Mouse (Mus musculus) Patski (cell line): ENCODE data around the gene Slc17a9. TPM values are rescaled to one million over a fixed set of nuclear protein-coding genes. Genes with fewer than 3 reads are reported as not detected.

Experiments
- ATAC-seq: fragments of 100-300 bp; one replicate; pipeline ENCODE4 v1.8.0; 2021
- CTCF ChIA-PET: fragments of 350-600 bp; sonication (Branson Sonifier 250); formaldehyde crosslinking; loops from one replicate; lab custom pipeline; 2022; ENCODE audit warnings: inconsistent platforms; lab: Charles Lee
- POLR2A ChIA-PET: fragments of 350-600 bp; sonication (Branson Sonifier 250); formaldehyde crosslinking; loops from one replicate; lab custom pipeline; 2022; ENCODE audit warnings: antibody characterized with exemption, inconsistent platforms; lab: Charles Lee
- DNase-seq: peaks from one replicate; pipeline ENCODE4 v3.0.0-alpha.2; 2011; ENCODE audit warnings: low read depth, low spot score
- H3K27me3 ChIP-seq: fragments of 371-371 bp; one replicate; pipeline ENCODE4 v1.5.1; 2021
- CTCF ChIP-seq: fragments of 100-300 bp; IDR thresholded peaks from one replicate; pipeline ENCODE4 v1.5.1; 2021
- in situ Hi-C: fragments of 300-500 bp; cut with MboI; formaldehyde crosslinking; loops from 3 replicates; pipeline ENCODE4 v1.11.1; 2018; ENCODE audit warnings: low pct_unique_long_range_greater_than_20kb, mixed read lengths
- polyA plus RNA-seq: library from polyadenylated mRNA; unstranded; gene quantifications from one replicate; pipeline ENCODE4 v1.2.3, GENCODE M21; 2021

The Slc17a9 gene
- polyA plus RNA-seq, 1 experiment from 2014 or later: 0.12 TPM

DNA sequence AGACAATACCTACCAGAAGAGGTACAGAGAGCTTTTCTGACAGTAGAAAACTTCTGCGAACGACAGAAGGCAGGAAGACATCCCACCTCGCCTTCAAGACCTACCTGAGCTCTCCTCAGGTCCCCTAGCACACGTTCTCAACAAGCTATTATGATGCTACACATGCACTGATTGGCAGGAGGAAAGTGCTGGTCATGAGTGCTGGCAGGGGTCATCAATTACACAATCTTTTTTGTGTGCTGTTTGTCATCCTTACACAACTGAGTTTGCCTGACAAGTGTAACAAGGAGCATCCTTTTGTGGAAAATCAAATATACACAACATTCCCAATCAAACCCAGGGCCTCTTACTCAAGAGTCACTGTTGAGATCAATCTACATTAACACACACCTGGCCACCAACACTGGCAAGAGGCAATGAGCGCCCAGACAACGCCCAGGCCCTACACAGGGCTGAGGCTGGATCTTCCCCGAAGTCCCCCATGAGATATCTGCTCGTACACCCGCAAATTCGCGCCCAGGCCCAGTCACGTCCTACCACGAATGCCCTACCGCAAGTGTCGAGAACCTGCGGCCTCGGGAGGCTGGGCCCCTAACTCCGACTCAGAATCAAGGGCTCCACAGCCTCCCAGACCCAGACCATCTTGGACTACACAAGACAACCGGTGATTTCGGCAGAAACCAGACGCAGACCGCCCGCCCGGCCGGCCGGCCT, 23.9 kb upstream of the Slc17a9 start:
- no peak for DNase-seq
- H3K27me3 ChIP-seq: no peaks in the 10 kb centered on the region
- CTCF ChIA-PET: interaction anchor here (1.1 to 2.7 kb wide), 4 partner anchors 11 to 113 kb away, joined by 3 to 23 read pairs (median 8); partner anchors contain the start of gene Ogfr
- POLR2A ChIA-PET: interaction anchor here (0.9 kb wide), 1 partner anchor 10 kb away, joined by 3 read pairs; no protein-coding TSS in a partner anchor
- peak; percentile 4 for ATAC-seq
- in situ Hi-C loops: no loop called here
- no peak for TF ChIP-seq CTCF

DNA sequence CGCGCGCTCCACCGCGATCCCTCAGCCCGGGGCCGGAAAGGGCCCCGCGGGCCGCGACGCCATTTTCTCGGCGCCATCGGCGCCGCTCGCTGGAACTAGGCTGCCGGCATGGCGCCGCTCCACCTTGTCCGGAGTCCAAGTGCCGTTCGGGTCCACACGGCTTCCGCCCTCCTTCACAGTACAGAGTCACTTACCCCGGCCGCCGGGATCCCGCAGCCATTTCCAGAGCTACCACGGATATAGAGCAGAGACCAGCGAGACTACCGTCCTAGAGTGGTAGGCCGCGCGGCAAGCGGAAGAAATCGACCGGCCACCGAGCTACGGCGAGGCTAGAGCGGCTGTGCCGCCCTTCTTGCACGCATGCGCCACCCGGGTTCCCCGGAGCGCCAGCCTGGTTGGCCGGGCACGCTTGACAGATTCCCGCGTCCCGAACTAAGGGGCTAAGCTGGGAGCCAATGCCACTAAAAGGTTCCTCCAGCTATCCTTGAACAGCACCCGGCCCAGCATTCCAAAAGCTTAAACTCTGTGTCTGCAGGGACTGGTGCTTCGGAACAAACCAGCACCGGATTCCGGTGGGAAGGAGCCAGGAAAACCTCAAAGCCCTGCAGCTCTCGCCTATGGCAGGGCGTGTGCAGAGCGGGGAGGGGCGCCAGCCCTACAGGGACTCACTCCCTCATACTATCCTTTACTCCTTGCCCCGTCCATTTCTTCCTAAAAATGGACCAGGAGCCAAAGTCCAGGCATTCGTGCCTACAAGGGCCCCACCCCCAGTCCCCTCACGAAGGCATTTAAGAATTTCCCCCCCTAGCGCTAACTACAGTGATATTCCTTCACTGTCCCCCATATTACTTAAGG, 23.1 kb upstream of the Slc17a9 start:
- in situ Hi-C loops: no loop called here
- ChIA-PET CTCF (interaction anchor here (0.8 to 2.7 kb wide), 5 partner anchors 12 to 118 kb away, joined by 3 to 23 read pairs (median 3); no protein-coding TSS in a partner anchor), POLR2A (interaction anchor here (0.9 kb wide), 1 partner anchor 10 kb away, joined by 3 read pairs; no protein-coding TSS in a partner anchor)
- H3K27me3 ChIP-seq: no peaks in the 10 kb centered on the region
- ATAC-seq (peak; percentile 79), DNase-seq (peak; percentile 56)
- no peak for TF ChIP-seq CTCF

- no peak for TF ChIP-seq CTCF
- no peaks in the 10 kb centered on the region for H3K27me3 ChIP-seq
- in situ Hi-C loops: no loop called here
- ChIA-PET POLR2A (no interaction called here), CTCF (interaction anchor here (0.8 to 2.7 kb wide), 5 partner anchors 13 to 119 kb away, joined by 3 to 23 read pairs (median 3); no protein-coding TSS in a partner anchor)
- DNase-seq: no peak
- no peak for ATAC-seq
Measured at GRCm38 (mm10) chr2:180702701-180703149, 22.3 kb upstream of the Slc17a9 start.

- no peak for ATAC-seq
Measured at GRCm38 (mm10) chr2:180703175-180703574, 21.9 kb upstream of the Slc17a9 start.

DNA sequence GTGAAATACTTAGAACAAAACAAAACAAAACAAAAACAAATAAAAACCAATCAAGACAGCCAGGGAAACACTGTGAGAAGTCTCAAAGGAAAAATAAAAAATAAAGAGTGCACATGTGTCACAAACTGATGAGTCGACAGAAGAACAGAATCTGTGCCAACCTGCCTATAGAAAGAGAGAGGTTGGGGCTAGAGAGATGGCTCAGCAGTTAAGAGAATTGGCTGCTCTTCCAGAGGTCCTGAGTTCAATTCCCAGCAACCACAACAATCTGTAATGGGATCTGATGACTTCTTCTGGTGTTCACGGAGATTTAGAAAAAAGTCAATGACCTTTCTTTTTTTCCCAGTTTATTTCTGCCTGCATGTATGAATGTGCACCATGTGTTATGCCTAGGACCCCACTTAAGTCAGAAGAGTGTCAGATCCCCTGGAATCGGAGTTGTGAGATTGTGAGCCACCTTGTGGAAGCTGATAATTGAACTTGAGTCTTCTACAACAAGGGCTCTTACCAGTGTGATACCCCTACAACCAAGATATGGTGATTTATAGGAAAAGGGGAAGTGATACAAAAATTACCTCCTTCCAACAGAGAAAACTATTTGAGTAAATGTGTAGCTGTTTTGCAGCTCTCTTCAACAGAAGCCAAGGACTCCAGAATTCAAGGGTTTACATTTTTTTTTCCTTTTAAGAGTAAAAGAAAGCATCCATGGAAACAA, 21.3 kb upstream of the Slc17a9 start:
- no peaks in the 10 kb centered on the region for H3K27me3 ChIP-seq
- ChIA-PET CTCF (interaction anchor here (1.3 to 2.7 kb wide), 3 partner anchors 9 to 25 kb away, joined by 4 to 23 read pairs (median 5); no protein-coding TSS in a partner anchor), POLR2A (no interaction called here)
- in situ Hi-C loops: no loop called here
- ATAC-seq: no peak
- no peak for TF ChIP-seq CTCF
- DNase-seq: no peak

More at GRCm38 (mm10) chr2:180703175-180703574, 21.9 kb upstream of the Slc17a9 start:
- DNase-seq: no peak
- ChIA-PET POLR2A (no interaction called here), CTCF (interaction anchor here (1.1 to 2.7 kb wide), 3 partner anchors 25 to 119 kb away, joined by 3 to 23 read pairs (median 3); no protein-coding TSS in a partner anchor)
- TF ChIP-seq CTCF: no peak
- in situ Hi-C loops: no loop called here
- H3K27me3 ChIP-seq: no peaks in the 10 kb centered on the region

GRCm38 (mm10) chr2:180704591-180704990, 20.5 kb upstream of the Slc17a9 start:
- in situ Hi-C loops: no loop called here
- ChIA-PET POLR2A (no interaction called here), CTCF (interaction anchor here (1.3 to 2.1 kb wide), 3 partner anchors 10 to 26 kb away, joined by 4 to 6 read pairs (median 5); no protein-coding TSS in a partner anchor)
- ATAC-seq: no peak
- H3K27me3 ChIP-seq: no peaks in the 10 kb centered on the region
- no peak for TF ChIP-seq CTCF
- DNase-seq: no peak

DNA sequence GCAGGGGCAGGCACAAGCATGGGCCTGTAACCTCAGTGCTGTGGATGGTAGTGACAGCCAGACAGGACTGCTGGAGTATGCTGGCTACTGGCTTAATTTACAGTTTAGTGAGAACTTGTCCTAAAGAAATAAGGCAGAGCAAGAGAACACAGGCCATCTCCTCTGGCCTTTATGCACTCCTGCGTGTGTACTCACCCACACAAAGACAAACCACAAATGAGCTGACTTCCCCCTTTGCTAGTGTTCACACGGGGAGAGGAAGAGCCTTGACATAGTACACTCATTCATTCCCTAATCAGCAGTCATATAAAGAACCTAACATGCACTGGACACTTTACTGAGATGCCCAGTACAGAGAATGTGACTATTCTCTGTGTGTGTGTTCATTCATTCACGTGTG, 20.0 kb upstream of the Slc17a9 start:
- no peak for DNase-seq
- in situ Hi-C loops: no loop called here
- POLR2A ChIA-PET: no interaction called here
- no peak for TF ChIP-seq CTCF
- ATAC-seq: no peak
- CTCF ChIA-PET: interaction anchor here (1.0 to 2.1 kb wide), 4 partner anchors 10 to 26 kb away, joined by 4 to 6 read pairs (median 4); no protein-coding TSS in a partner anchor
- no peaks in the 10 kb centered on the region for H3K27me3 ChIP-seq

DNA sequence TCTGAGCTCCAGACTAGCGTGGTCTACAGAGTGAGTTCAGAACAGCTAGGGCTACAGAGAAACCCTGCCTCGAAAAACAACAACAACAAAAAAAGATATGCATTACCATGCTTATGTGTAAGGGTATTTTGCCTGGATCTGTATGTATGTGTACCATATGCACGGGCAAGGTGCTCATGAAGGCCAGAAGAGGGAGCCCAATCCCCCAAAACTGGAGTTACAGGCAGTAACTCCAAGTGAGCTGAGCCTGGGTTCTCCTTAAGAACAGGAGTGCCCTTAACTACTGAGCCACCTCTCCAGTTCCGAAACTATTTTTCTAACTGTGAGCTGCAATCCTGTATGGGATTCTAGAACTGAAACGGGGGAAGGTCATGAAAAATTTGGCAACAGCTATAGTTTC, 19.1 kb upstream of the Slc17a9 start:
- no peak for TF ChIP-seq CTCF
- ChIA-PET POLR2A (no interaction called here), CTCF (interaction anchor here (0.7 to 2.1 kb wide), 3 partner anchors 11 to 27 kb away, joined by 3 to 6 read pairs (median 4); no protein-coding TSS in a partner anchor)
- no peaks in the 10 kb centered on the region for H3K27me3 ChIP-seq
- no peak for ATAC-seq
- in situ Hi-C loops: no loop called here
- DNase-seq: no peak

- POLR2A ChIA-PET: interaction anchor here (0.7 to 1.1 kb wide), 2 partner anchors 128 to 783 kb away, joined by 3 to 5 read pairs; partner anchors contain the start of gene Mrgbp
- TF ChIP-seq CTCF: no peak
- in situ Hi-C loops: no loop called here
- CTCF ChIA-PET: interaction anchor here (1.0 kb wide), 1 partner anchor 8 kb away, joined by 4 read pairs; no protein-coding TSS in a partner anchor
- peak; percentile 34 for ATAC-seq
- H3K27me3 ChIP-seq: no peaks in the 10 kb centered on the region
- DNase-seq: no peak
Measured at GRCm38 (mm10) chr2:180709023-180709922, 15.8 kb upstream of the Slc17a9 start.
